Mouse (Mus musculus) testis, adult 2 months (tissue): ENCODE data around the gene Bmper.

Experiments
- CTCF ChIP-seq: fragments of 200-500 bp; IDR thresholded peaks from 2 replicates; pipeline ENCODE4 v1.5.1; 2012; ENCODE audit warnings: low read depth, mild to moderate bottlenecking, inconsistent platforms, low read length, moderate library complexity; ENCODE audit not compliant: control insufficient read depth, insufficient read depth, insufficient replicate concordance
- POLR2A ChIP-seq: fragments of 200-500 bp; IDR thresholded peaks from 2 replicates; pipeline ENCODE4 v1.6.1; 2012; ENCODE audit warnings: low read depth, mild to moderate bottlenecking, inconsistent platforms, low read length, moderate library complexity; ENCODE audit not compliant: control insufficient read depth

DNA sequence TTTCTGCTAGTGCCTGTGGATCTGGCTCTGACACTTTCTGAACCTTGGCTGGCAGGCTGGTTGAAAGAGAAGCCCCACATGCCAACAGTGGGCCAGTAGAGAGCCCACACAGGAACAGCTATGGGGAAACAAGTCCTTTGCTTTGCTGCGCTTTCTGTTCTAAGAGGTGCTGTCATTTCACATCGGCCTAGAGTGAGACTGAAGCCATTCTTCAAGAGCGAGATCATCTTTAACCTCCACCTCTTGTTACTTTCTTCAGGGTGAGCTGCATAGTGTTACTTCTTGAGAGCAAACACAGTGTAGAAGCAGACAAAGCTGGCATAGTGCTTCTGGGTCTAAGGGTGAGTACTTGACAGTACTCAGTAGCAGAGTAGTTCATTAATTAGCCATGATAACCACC, 163.3 kb downstream of the Bmper start:
- TF ChIP-seq POLR2A (no peak), CTCF (no peak)
